Mouse (Mus musculus) stomach, embryonic 16.5 days (tissue): ENCODE measurements at regions not wholly inside any gene's neighbourhood (a gene's known extent, or its start where the extent isn't known, plus 50 kb on each side); places are given as distances from the start of the nearest gene placed in this dataset.

ENCODE experiments used
- ATAC-seq: fragments of 200-750 bp; cut with Nextera tagmentation; 2 replicates; pipeline ENCODE4 v1.8.0; 2017; ENCODE audit warnings: moderate number of reproducible peaks, moderate TSS enrichment; ENCODE audit not compliant: insufficient read depth, low FRiP score
- H3K27ac ChIP-seq: fragments of 300-500 bp; sonication (generic); 2 replicates; pipeline ENCODE4 v1.5.1; 2014; ENCODE audit warnings: low read length
- H3K27me3 ChIP-seq: fragments of 300-500 bp; sonication (generic); 2 replicates; pipeline ENCODE4 v1.6.1; 2014; ENCODE audit warnings: low read length, control low read depth, mixed read lengths; ENCODE audit not compliant: control insufficient read depth, insufficient read depth
- H3K36me3 ChIP-seq: fragments of 300-500 bp; sonication (generic); 2 replicates; pipeline ENCODE4 v1.6.1; 2014; ENCODE audit warnings: low read length; ENCODE audit not compliant: control insufficient read depth, insufficient read depth
- H3K4me1 ChIP-seq: fragments of 300-500 bp; sonication (generic); 2 replicates; pipeline ENCODE4 v1.6.1; 2014; ENCODE audit warnings: low read length, control low read depth, mixed read lengths; ENCODE audit not compliant: control insufficient read depth, insufficient read depth
- H3K4me2 ChIP-seq: fragments of 300-500 bp; sonication (generic); 2 replicates; pipeline ENCODE4 v1.6.1; 2014; ENCODE audit warnings: low read depth, low read length, mixed read lengths
- H3K4me3 ChIP-seq: fragments of 300-500 bp; sonication (generic); replicated peaks from 2 replicates; pipeline ENCODE4 v1.5.1; 2014; ENCODE audit warnings: mild to moderate bottlenecking, low read length
- H3K9ac ChIP-seq: fragments of 300-500 bp; sonication (generic); 2 replicates; pipeline ENCODE4 v1.6.1; 2014; ENCODE audit warnings: low read length
- H3K9me3 ChIP-seq: fragments of 300-500 bp; sonication (generic); replicated peaks from 2 replicates; pipeline ENCODE4 v1.6.1; 2016; ENCODE audit warnings: low read length, control low read depth; ENCODE audit not compliant: control insufficient read depth
- WGBS: fragments of 180-500 bp; shearing (Covaris S2); extraction: QIAGEN DNeasy Blood & Tissue Kit; methylation state at CpG from one replicate; pipeline ENCODE4 v1.1.7; 2014; 5-methylcytosine and 5-hydroxymethylcytosine counted together

- WGBS, result 87% methylated on average over 2 of the region's 2 CpGs
These were observed 76.1 kb upstream of the Dynlt3 start for GRCm38 (mm10) chrX:9738904-9739303.

DNA sequence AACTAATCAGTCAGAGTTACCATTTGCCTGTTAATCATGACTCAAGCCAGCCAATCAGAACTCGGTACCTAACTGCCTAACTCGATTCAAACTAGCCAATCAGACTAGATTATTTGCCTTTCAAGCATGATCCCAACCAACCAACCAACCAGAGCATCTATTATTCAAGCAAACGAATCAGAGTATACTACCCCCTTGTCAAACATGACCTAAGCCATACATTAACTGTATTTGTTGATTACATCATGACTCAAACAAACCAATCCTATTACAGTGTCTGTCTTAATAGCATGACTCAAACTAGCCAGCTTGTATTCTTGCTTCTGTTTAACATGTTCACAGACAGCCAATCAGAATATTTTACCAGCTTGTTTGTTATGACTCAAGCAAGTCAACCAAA, 79.7 kb upstream of the Dynlt3 start:
- Histone ChIP-seq H3K27ac (no peak overlapping the region), H3K9ac (no peak overlapping the region), H3K4me2 (no peak overlapping the region), H3K27me3 (no peaks in the 10 kb centered on the region), H3K9me3 (no peaks in the 10 kb centered on the region), H3K4me1 (no peaks in the 10 kb centered on the region), H3K4me3 (no peak overlapping the region), H3K36me3 (no peaks in the 10 kb centered on the region)
- WGBS, result 82% methylated on average over 3 of the region's 3 CpGs
- no peak for ATAC-seq

More at GRCm38 (mm10) chrX:9738904-9739303, 76.1 kb upstream of the Dynlt3 start:
- Histone ChIP-seq H3K27ac (no peak overlapping the region), H3K9ac (no peak overlapping the region), H3K9me3 (no peaks in the 10 kb centered on the region), H3K4me2 (no peak overlapping the region), H3K36me3 (no peaks in the 10 kb centered on the region), H3K27me3 (no peaks in the 10 kb centered on the region), H3K4me3 (no peak overlapping the region), H3K4me1 (no peaks in the 10 kb centered on the region)
- ATAC-seq, result no peak

DNA sequence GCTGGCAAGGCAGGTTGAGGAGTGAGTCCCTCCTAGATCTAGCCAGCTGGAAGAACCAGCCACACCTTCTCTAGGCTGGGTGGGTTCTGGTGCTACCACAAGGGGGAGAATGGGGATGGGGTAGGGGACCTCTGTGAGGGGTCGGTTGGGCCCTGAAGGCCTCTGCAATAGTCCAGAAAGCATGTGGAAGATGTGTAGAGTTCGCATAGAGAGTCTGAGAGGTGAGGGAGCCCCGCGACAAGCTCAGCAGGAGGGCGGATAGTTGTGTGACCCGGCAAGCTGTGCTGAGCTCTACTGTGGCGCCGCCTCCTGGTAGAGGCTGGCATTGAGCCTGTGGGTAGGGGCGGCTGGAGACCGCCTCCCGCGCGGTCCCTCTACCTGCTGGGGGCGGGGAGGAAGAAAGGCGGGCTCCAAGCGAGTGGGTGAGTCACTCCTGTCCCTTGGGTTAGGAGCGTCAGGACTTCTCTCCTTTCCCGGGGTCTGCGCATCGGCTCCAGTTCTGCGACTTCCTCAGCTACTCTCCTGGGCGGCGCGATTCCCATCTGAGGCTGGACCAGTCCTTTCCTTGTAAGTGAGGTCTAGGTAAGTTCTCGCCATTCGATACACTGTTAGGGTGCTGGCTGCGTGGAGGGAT, 84.6 kb upstream of the Dynlt3 start:
- peak; percentile 84; the same call in 1 of the 2 replicates for ATAC-seq
- no peaks in the 10 kb centered on the region for H3K4me1 ChIP-seq
- no peaks in the 10 kb centered on the region for H3K36me3 ChIP-seq
- H3K9ac ChIP-seq, result peak overlapping the region; percentile 34
- WGBS, result 24% methylated on average over 20 of the region's 27 CpGs
- peak overlapping the region; percentile 55 for H3K4me2 ChIP-seq
- no peaks in the 10 kb centered on the region for H3K27me3 ChIP-seq
- H3K4me3 ChIP-seq, result peak overlapping the region; percentile 43
- no peak overlapping the region for H3K27ac ChIP-seq
- no peaks in the 10 kb centered on the region for H3K9me3 ChIP-seq

- H3K27me3 ChIP-seq, result no peaks in the 10 kb centered on the region
- 38% methylated on average over 5 of the region's 5 CpGs for WGBS
- no peak overlapping the region for H3K4me2 ChIP-seq
- no peaks in the 10 kb centered on the region for H3K9me3 ChIP-seq
- H3K4me1 ChIP-seq, result no peaks in the 10 kb centered on the region
- peak; percentile 58; the same call in 1 of the 2 replicates for ATAC-seq
- H3K36me3 ChIP-seq, result no peaks in the 10 kb centered on the region
- H3K27ac ChIP-seq, result no peak overlapping the region
- H3K9ac ChIP-seq, result no peak overlapping the region
- no peak overlapping the region for H3K4me3 ChIP-seq
These were observed 90.3 kb upstream of the Dynlt3 start for GRCm38 (mm10) chrX:9752954-9753572.

GRCm38 (mm10) chrX:9769540-9769939, 77.2 kb upstream of the Hypm start:
- Histone ChIP-seq H3K9ac (no peak overlapping the region), H3K4me3 (no peak overlapping the region), H3K9me3 (no peaks in the 10 kb centered on the region), H3K27me3 (no peaks in the 10 kb centered on the region), H3K4me2 (no peak overlapping the region), H3K4me1 (no peaks in the 10 kb centered on the region), H3K27ac (no peak overlapping the region), H3K36me3 (no peaks in the 10 kb centered on the region)
- no peak for ATAC-seq

- 64% methylated on average over 4 of the region's 4 CpGs for WGBS
- Histone ChIP-seq H3K4me2 (no peak overlapping the region), H3K27ac (no peak overlapping the region), H3K4me3 (no peak overlapping the region), H3K9ac (no peak overlapping the region), H3K4me1 (no peaks in the 10 kb centered on the region), H3K27me3 (no peaks in the 10 kb centered on the region), H3K36me3 (no peaks in the 10 kb centered on the region), H3K9me3 (no peaks in the 10 kb centered on the region)
- ATAC-seq, result no peak
These were observed 69.2 kb upstream of the Hypm start for GRCm38 (mm10) chrX:9777498-9777897.

- H3K27me3 ChIP-seq, result no peaks in the 10 kb centered on the region
- no peaks in the 10 kb centered on the region for H3K4me1 ChIP-seq
- H3K36me3 ChIP-seq, result no peaks in the 10 kb centered on the region
- 72% methylated on average over 3 of the region's 3 CpGs for WGBS
- H3K9me3 ChIP-seq, result no peaks in the 10 kb centered on the region
- no peak overlapping the region for H3K9ac ChIP-seq
- no peak for ATAC-seq
- no peak overlapping the region for H3K27ac ChIP-seq
- no peak overlapping the region for H3K4me2 ChIP-seq
- H3K4me3 ChIP-seq, result no peak overlapping the region
These were observed 57.2 kb upstream of the Hypm start for GRCm38 (mm10) chrX:9789542-9789941.
